Mouse (Mus musculus): ENCODE measurements around the gene Tssk2.

GRCm38 (mm10) chr16:17934445-17934910, 36.0 kb downstream of the Tssk2 start:
- TF ChIP-seq POLR2A (IDR thresholded peaks at IDR 0.05; ENCODE audit: insufficient read length, low read depth) (no peak), USF1 (IDR thresholded peaks at IDR 0.05; ENCODE audit: low read depth) (no peak), POLR2AphosphoS2 (IDR thresholded peaks at IDR 0.05; ENCODE audit: insufficient read length, low read depth) (no peak), E2F4 (IDR thresholded peaks at IDR 0.05; ENCODE audit: insufficient read depth) (no peak), TCF12 (IDR thresholded peaks at IDR 0.05; ENCODE audit: insufficient read depth, poor library complexity, severe bottlenecking) (no peak), MYOG (IDR thresholded peaks at IDR 0.05; ENCODE audit: control insufficient read depth in 1 of 3, insufficient read depth in 1 of 3, insufficient read length in 2 of 3, low read depth in 2 of 3) (no peak), MYOD1 (IDR thresholded peaks at IDR 0.05; ENCODE audit: control insufficient read depth in 1 of 3, insufficient read length in 2 of 3, low read depth in 2 of 3) (no peak), MAX (IDR thresholded peaks at IDR 0.05; ENCODE audit: low read depth) (no peak)
